Mouse (Mus musculus) megakaryocyte, embryonic 14.5 days (primary cell): Measurements from ENCODE around the gene Ntm.

Source experiments
- FLI1 ChIP-seq: IDR thresholded peaks from 2 replicates; pipeline ENCODE4 v1.6.1; 2012; ENCODE audit warnings: low read length, inconsistent platforms, mixed read lengths
- GATA1 ChIP-seq: IDR thresholded peaks from 3 replicates; pipeline ENCODE4 v1.6.1; 2012; ENCODE audit warnings: mixed read lengths, low read length, inconsistent platforms, borderline replicate concordance

DNA sequence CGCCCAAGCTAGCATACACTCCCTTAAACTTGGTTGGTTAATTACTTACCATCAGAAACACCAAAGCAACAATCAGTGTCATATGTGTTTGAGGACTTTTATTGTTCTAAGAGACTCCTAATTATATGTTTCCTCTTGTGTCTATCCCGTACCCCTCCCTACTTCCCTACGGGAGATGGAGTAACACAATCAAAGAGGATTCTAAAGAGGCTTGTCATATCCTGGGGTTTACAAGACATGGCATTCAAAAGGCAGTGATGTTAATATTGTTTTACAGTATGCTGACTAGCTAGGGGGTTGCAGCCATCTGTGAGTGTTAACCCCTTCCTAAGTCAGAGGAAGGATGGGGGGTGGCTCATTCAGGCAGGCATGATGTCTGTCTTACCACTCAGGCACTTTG, 715.1 kb downstream of the Ntm start:
- TF ChIP-seq GATA1 (no peak), FLI1 (no peak)
